Mouse (Mus musculus) kidney, adult 18-20 months (tissue): ENCODE measurements at regions not wholly inside any gene's neighbourhood (a gene's known extent, or its start where the extent isn't known, plus 50 kb on each side); places are given as distances from the start of the nearest gene placed in this dataset.

ENCODE experiments used
- DNase-seq: peaks from one replicate; pipeline ENCODE4 v3.0.0; 2021

DNA sequence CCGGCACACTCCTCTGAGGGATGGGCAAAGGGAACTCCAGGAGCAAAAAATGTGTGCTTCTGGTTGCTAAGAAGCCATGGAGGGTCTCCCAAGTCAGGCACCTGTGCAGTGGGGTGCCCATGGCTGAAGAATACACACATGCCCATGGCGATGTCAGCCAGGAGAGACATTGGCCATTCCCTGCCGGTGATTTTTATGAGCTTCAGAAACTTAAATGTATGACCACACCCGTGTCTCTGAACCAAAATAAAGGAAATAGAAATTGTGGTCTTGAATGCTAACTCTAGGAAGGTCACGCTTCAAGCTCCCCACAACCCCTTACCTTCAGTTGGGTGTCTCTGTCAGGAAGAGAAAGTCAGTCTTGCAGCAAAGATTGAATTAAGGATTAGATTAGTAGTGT lies 56.0 kb upstream of the Map1b start:
- no peak for DNase-seq
